Mouse (Mus musculus) C2C12 (cell line): ENCODE data around the gene Gid4. TPM values are rescaled to one million over a fixed set of nuclear protein-coding genes. Genes with fewer than 3 reads are reported as not detected.

Experiments used
- H3K27me3 ChIP-seq: one replicate; pipeline ENCODE4 v1.6.1; 2011; ENCODE audit not compliant: control insufficient read depth, insufficient read depth, insufficient read length
- H3K36me3 ChIP-seq: one replicate; pipeline ENCODE4 v1.6.1; 2011; ENCODE audit not compliant: control insufficient read depth, insufficient read depth
- H3K4me3 ChIP-seq: one replicate; pipeline ENCODE4 v1.5.1; 2011; ENCODE audit warnings: mild to moderate bottlenecking, control low read depth; ENCODE audit not compliant: poor library complexity, insufficient read depth, severe bottlenecking
- H3K79me2 ChIP-seq: one replicate; pipeline ENCODE4 v1.6.1; 2011; ENCODE audit not compliant: control insufficient read depth, insufficient read depth
- H3K79me3 ChIP-seq: one replicate; pipeline ENCODE4 v1.6.1; 2011; ENCODE audit warnings: low read depth, control low read depth
- H3ac ChIP-seq: one replicate; pipeline ENCODE3; 2011; ENCODE audit warnings: low read depth; ENCODE audit not compliant: control insufficient read depth, insufficient read length
- CEBPB ChIP-seq: IDR thresholded peaks from one replicate; pipeline ENCODE4 v1.6.1; 2011; ENCODE audit warnings: low read depth, mild to moderate bottlenecking, control low read depth, moderate library complexity
- CTCF ChIP-seq: IDR thresholded peaks from one replicate; pipeline ENCODE4 v1.5.1; 2011; ENCODE audit not compliant: control insufficient read depth, insufficient read depth, insufficient read length
- FOSL1 ChIP-seq: IDR thresholded peaks from one replicate; pipeline ENCODE4 v1.8.0; 2011; ENCODE audit warnings: mild to moderate bottlenecking, low read length; ENCODE audit not compliant: poor library complexity, insufficient read depth, severe bottlenecking
- MAX ChIP-seq: IDR thresholded peaks from one replicate; pipeline ENCODE4 v1.6.1; 2011; ENCODE audit warnings: mild to moderate bottlenecking, control low read depth
- MYOD1 ChIP-seq: IDR thresholded peaks from one replicate; pipeline ENCODE4 v1.6.1; 2011; ENCODE audit warnings: low read depth; ENCODE audit not compliant: control insufficient read depth, insufficient read length
- MYOG ChIP-seq: IDR thresholded peaks from one replicate; pipeline ENCODE4 v1.6.1; 2011; ENCODE audit not compliant: control insufficient read depth, insufficient read length; ENCODE audit errors: extremely low read depth
- USF1 ChIP-seq: IDR thresholded peaks from one replicate; pipeline ENCODE4 v1.6.1; 2011; ENCODE audit warnings: low read depth, mild to moderate bottlenecking, control low read depth, moderate library complexity
- polyA plus RNA-seq: library from polyadenylated mRNA; unstranded; fragments of >200 nt; fragmentation: generic; extraction: Trizol; gene quantifications from one replicate; pipeline ENCODE4 v1.2.1, GENCODE M21; 2012; ENCODE audit warnings: missing spikeins

The Gid4 gene
- polyA plus RNA-seq, 1 experiment, result 6.0 TPM

GRCm38 (mm10) chr11:60474534-60474933 lies 57.6 kb downstream of the Gid4 start:
- no peak overlapping the region for H3K4me3 ChIP-seq
- H3ac ChIP-seq, result no peak overlapping the region
- TF ChIP-seq MYOD1, result no peak
- no peak for TF ChIP-seq MAX
- TF ChIP-seq CEBPB, result no peak
- TF ChIP-seq MYOG, result no peak

GRCm38 (mm10) chr11:60475668-60476362 lies 58.9 kb downstream of the Gid4 start:
- H3K79me3 ChIP-seq, result no peaks in the 10 kb centered on the region
- H3K4me3 ChIP-seq, result no peak overlapping the region
- peaks cover 17% of the 10 kb centered on the region for H3K27me3 ChIP-seq
- no peak for TF ChIP-seq MYOD1
- TF ChIP-seq FOSL1, result no peak
- no peak for TF ChIP-seq USF1
- TF ChIP-seq MAX, result no peak
- no peak for TF ChIP-seq CTCF
- no peak for TF ChIP-seq MYOG
- no peak for TF ChIP-seq CEBPB
- H3K36me3 ChIP-seq, result no peaks in the 10 kb centered on the region
- no peak overlapping the region for H3ac ChIP-seq
- H3K79me2 ChIP-seq, result no peaks in the 10 kb centered on the region

More at GRCm38 (mm10) chr11:60474534-60474933, 57.6 kb downstream of the Gid4 start:
- H3K79me3 ChIP-seq, result no peaks in the 10 kb centered on the region
- H3K36me3 ChIP-seq, result no peaks in the 10 kb centered on the region
- peaks cover 4% of the 10 kb centered on the region for H3K27me3 ChIP-seq
- no peaks in the 10 kb centered on the region for H3K79me2 ChIP-seq

- Histone ChIP-seq H3K4me3 (no peak overlapping the region), H3K79me2 (no peaks in the 10 kb centered on the region), H3K79me3 (no peaks in the 10 kb centered on the region), H3K27me3 (peaks cover 36% of the 10 kb centered on the region), H3K36me3 (no peaks in the 10 kb centered on the region), H3ac (no peak overlapping the region)
- TF ChIP-seq MAX (no peak), CEBPB (no peak), CTCF (no peak), MYOD1 (no peak), MYOG (no peak), FOSL1 (no peak)
Measured at GRCm38 (mm10) chr11:60478121-60478520, 61.2 kb downstream of the Gid4 start.

- TF ChIP-seq MAX (no peak), MYOG (no peak), CEBPB (no peak)
- no peaks in the 10 kb centered on the region for H3K36me3 ChIP-seq
- no peaks in the 10 kb centered on the region for H3K79me2 ChIP-seq
- no peak overlapping the region for H3K4me3 ChIP-seq
- H3ac ChIP-seq, result no peak overlapping the region
- H3K79me3 ChIP-seq, result no peaks in the 10 kb centered on the region
- peaks cover 81% of the 10 kb centered on the region for H3K27me3 ChIP-seq
Measured at GRCm38 (mm10) chr11:60486267-60486666, 69.3 kb downstream of the Gid4 start.

GRCm38 (mm10) chr11:60492726-60493125 lies 75.8 kb downstream of the Gid4 start:
- no peaks in the 10 kb centered on the region for H3K79me3 ChIP-seq
- no peak overlapping the region for H3ac ChIP-seq
- no peaks in the 10 kb centered on the region for H3K36me3 ChIP-seq
- no peak overlapping the region for H3K4me3 ChIP-seq
- no peaks in the 10 kb centered on the region for H3K79me2 ChIP-seq
- peaks cover 68% of the 10 kb centered on the region for H3K27me3 ChIP-seq
- no peak for TF ChIP-seq MAX
- no peak for TF ChIP-seq CEBPB
- TF ChIP-seq FOSL1, result no peak
- TF ChIP-seq CTCF, result no peak
- TF ChIP-seq MYOD1, result no peak
- no peak for TF ChIP-seq MYOG
- TF ChIP-seq USF1, result no peak

- no peaks in the 10 kb centered on the region for H3K36me3 ChIP-seq
- H3K4me3 ChIP-seq, result no peak overlapping the region
- no peak overlapping the region for H3ac ChIP-seq
- no peaks in the 10 kb centered on the region for H3K79me3 ChIP-seq
- H3K27me3 ChIP-seq, result peaks cover 78% of the 10 kb centered on the region
- TF ChIP-seq CEBPB, result no peak
- no peak for TF ChIP-seq MYOG
- TF ChIP-seq FOSL1, result no peak
- TF ChIP-seq CTCF, result no peak
- TF ChIP-seq MYOD1, result no peak
- no peak for TF ChIP-seq USF1
- TF ChIP-seq MAX, result no peak
- H3K79me2 ChIP-seq, result no peaks in the 10 kb centered on the region
Measured at GRCm38 (mm10) chr11:60495692-60496091, 78.7 kb downstream of the Gid4 start.

Other genes with a start within 250 kb of the Gid4 start
- 64.1 TPM for gene Srebf1, start 194.6 kb upstream of the Gid4 start, polyA plus RNA-seq
- gene Tom1l2, start 64.2 kb upstream of the Gid4 start, polyA plus RNA-seq, result 17.1 TPM
- not detected for gene Drc3, start 63.8 kb upstream of the Gid4 start, polyA plus RNA-seq
- 41.4 TPM for gene Atpaf2, start 1.3 kb downstream of the Gid4 start, polyA plus RNA-seq
- 80.6 TPM for gene Drg2, start 37.4 kb downstream of the Gid4 start, polyA plus RNA-seq
- gene Myo15, start 52.2 kb downstream of the Gid4 start, polyA plus RNA-seq, result not detected
- 20.1 TPM for gene Alkbh5, start 119.2 kb downstream of the Gid4 start, polyA plus RNA-seq